Mouse (Mus musculus) liver, embryonic 14 days (tissue): ENCODE data around the gene Btbd35f15. TPM values are rescaled to one million over a fixed set of nuclear protein-coding genes. Genes with fewer than 3 reads are reported as not detected.

Experiments
- polyA plus RNA-seq: library from polyadenylated mRNA; depleted of rRNA; stranded (reverse); fragments of >200 nt; gene quantifications from 2 replicates; pipeline ENCODE4 v1.2.3, GENCODE M21; 2012; rRNA removed

Gene Btbd35f15
- not detected in 2 replicates for polyA plus RNA-seq

GRCm38 (mm10) chrX:33577214-33577613, at the start of gene Btbd35f15:
Gene Btbd35f15 (minus strand): TSS chrX:33577314.

Other genes with a start within 250 kb of the Btbd35f15 start
- not detected in 2 replicates for gene Btbd35f13, start 79.9 kb upstream of the Btbd35f15 start, polyA plus RNA-seq
- not detected in 2 replicates for gene Btbd35f14, start 125.0 kb upstream of the Btbd35f15 start, polyA plus RNA-seq